Mouse (Mus musculus): Measurements from ENCODE around the gene Cfi. TPM values are rescaled to one million over a fixed set of nuclear protein-coding genes. Genes with fewer than 3 reads are reported as not detected.

Cfi gene
- 0.50 TPM for polyA plus RNA-seq (2014; fragmentation: Illumina TruSeq; extraction: RNeasy Lipid Tissue Mini Kit (QIAGEN cat#74804); ENCODE audit: low read depth, low replicate concordance)

DNA sequence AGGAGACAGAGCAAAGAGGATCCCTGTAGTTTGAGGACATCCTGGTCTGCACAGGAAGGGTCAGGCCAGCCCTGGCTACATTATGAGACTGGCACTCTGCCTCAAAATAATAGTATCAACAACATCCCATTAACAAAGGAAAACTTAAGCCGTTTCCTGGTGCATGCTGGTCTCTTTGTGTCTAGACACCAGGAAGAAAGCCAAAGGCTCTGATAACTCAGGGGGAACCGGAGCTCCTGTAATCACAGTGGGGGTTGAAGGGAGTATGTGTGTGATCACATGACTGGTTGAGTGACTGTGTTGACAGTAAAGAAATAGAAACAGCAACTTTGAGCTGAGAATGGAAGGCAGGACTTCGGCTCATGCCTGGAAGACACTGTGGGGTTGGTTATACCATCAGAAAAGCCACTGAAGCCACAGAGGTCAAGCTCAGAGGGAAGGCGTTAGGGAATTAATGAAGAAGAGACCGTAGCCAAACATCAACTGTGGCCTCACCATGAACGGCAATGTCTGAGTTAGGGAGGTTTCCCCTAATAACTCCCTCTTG, at the start of gene Cfi:
TSS of gene Cfi (plus strand) at position 497 of the 547 bp plus-strand sequence.

DNA sequence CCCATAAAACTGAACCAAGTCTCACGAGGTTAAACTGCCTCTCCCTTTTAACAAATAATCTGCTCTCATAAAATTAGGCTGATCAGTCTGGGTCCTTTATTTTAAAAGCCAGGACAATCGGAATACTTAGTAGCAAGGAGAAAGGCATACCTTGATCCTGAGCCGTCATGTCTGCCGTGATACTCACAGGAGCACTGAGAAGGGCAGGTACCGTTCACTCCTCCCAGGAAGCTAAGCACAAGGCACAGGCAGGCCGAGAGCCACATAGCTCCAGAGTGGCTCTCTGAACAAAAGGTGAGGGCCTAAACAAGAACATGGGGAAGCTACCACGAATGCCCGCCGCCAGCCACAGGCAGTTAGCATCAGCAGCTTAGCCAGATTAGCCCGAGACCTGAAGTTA, 31.9 kb upstream of the Cfi start, which contains the start of gene Lrit3:
TSS of gene Lrit3 (minus strand) at position 266 of the 400 bp plus-strand sequence.

DNA sequence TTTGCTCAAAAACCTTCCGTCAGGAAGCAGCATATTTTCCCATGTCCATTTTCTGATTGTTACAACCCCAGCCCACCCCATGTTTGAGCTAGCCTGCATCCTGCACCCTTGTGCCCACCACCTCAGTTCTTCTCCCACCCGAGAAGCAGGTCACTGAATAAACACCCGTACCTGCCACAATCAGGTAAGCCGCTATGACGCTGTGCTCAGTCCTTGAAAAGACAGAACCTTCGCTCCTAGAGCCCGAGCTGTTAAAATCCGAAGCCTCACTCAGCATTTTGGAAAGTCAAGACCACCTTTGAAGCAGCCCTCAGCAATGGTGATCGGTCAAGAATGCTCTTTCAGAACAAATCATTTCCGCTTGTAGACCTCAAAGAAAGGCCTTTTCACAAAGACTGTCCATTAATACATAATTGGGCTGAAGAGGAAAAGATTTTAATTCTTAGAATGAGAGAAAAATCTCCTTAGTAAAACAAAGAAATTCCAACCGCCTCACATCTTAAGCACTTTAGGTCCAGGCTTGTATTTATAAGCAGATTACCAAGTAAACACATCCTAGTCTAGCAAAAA, 13.4 kb upstream of the Cfi start, which contains the start of gene Rrh:
TSS of gene Rrh (minus strand) at position 382 of the 570 bp plus-strand sequence.

DNA sequence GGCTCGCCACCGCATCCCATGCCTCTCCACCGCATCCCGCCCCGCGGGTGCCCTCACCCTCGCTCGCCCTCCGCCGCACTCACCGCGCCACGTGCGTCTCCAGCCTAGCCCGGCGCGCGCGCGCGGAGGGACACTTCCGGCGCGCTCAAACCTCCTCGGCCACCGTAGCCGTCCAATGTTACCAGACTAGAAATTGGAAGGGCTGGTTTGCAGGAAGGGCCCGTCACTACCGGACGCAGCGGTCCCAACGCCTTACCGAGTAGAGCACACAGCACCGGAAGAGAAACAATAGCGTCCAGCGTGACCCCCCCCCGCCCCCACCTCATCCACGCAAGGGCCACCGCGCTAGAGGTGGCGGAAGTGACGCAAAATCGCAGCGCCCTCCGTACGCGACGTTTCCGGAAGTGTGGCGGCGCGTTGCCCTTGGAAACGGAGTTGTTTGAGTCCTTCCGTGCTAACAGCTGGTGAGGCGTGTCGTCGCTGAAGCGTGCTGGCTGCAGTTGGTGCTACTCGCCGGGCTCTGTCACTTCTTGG, 4.6 kb upstream of the Cfi start, which contains the start of gene Gar1:
TSS of gene Gar1 (minus strand) at position 362 of the 534 bp plus-strand sequence.

DNA sequence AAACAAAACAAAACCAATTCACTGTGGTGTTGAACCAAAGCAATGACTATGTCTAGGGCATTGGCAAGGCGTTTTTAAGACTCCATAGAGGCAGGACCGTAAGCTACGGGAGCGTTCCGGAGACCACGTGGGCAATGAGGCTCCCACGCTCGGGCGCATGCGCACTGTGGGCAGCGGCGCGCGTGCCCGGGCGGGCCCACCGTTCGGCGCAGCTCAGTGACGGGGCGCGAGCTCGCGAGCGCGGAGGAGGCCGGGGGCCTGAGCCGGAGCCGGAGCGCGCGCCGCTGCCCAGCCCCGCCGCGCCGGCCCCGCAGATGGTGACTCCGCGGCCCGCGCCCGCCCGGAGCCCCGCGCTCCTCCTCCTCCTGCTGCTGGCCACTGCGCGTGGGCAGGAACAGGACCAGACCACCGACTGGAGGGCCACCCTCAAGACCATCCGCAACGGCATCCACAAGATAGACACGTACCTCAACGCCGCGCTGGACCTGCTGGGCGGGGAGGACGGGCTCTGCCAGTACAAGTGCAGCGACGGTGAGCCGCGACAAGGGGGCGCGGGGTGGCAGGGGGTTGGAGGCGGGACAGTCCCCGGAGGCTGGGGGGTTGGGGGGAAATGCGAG, 42.8 kb downstream of the Cfi start, which contains the start of gene Pla2g12a:
TSS of gene Pla2g12a (plus strand) at position 202 of the 617 bp plus-strand sequence.

DNA sequence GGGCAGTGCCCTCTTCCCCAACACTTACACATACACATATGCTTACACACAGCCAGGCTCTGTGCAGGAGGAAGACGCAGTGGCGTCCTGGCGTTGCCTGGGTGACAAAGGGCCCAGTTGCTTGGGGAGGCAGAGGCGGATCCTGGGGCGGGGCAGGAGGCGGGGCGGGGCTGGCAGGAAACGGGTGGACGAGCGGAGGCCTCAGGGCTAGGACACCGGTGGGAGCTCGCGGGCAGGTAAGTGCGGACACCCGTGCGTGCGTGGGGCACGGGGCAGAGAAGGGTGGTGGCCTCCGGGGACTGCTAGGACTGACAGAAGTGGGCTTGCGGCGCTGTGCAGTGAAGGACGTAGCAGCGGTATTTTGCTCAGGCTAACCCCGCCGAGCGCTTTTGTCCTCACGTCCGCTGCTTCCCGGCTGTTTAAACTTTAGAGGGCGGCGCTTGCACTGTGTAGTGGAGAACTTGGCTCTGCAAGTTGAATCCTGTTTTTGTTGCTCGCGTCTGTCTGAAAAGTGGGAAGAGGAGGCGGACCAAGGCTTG, 65.7 kb downstream of the Cfi start, which contains the start of gene Casp6:
TSS of gene Casp6 (plus strand) at position 155 of the 539 bp plus-strand sequence.

Other genes starting within 250 kb of the Cfi start
- gene Egf, start 80.6 kb upstream of the Cfi start, polyA plus RNA-seq (2014; fragmentation: Illumina TruSeq; extraction: RNeasy Lipid Tissue Mini Kit (QIAGEN cat#74804); ENCODE audit: low read depth, low replicate concordance) = 7.9 TPM
- gene Lrit3, start 31.9 kb upstream of the Cfi start, polyA plus RNA-seq (2014; fragmentation: Illumina TruSeq; extraction: RNeasy Lipid Tissue Mini Kit (QIAGEN cat#74804); ENCODE audit: low read depth, low replicate concordance) = not detected
- gene Rrh, start 13.3 kb upstream of the Cfi start, polyA plus RNA-seq (2014; fragmentation: Illumina TruSeq; extraction: RNeasy Lipid Tissue Mini Kit (QIAGEN cat#74804); ENCODE audit: low read depth, low replicate concordance) = not detected
- gene Gar1, start 4.5 kb upstream of the Cfi start, polyA plus RNA-seq (2014; fragmentation: Illumina TruSeq; extraction: RNeasy Lipid Tissue Mini Kit (QIAGEN cat#74804); ENCODE audit: low read depth, low replicate concordance) = 20.3 TPM
- gene Pla2g12a, start 42.7 kb downstream of the Cfi start, polyA plus RNA-seq (2014; fragmentation: Illumina TruSeq; extraction: RNeasy Lipid Tissue Mini Kit (QIAGEN cat#74804); ENCODE audit: low read depth, low replicate concordance) = 65.2 TPM
- gene Casp6, start 65.5 kb downstream of the Cfi start, polyA plus RNA-seq (2014; fragmentation: Illumina TruSeq; extraction: RNeasy Lipid Tissue Mini Kit (QIAGEN cat#74804); ENCODE audit: low read depth, low replicate concordance) = 14.2 TPM
- gene Mcub, start 134.3 kb downstream of the Cfi start, polyA plus RNA-seq (2014; fragmentation: Illumina TruSeq; extraction: RNeasy Lipid Tissue Mini Kit (QIAGEN cat#74804); ENCODE audit: low read depth, low replicate concordance) = 4.5 TPM
- 34.0 TPM for gene Sec24b, start 225.7 kb downstream of the Cfi start, polyA plus RNA-seq (2014; fragmentation: Illumina TruSeq; extraction: RNeasy Lipid Tissue Mini Kit (QIAGEN cat#74804); ENCODE audit: low read depth, low replicate concordance)

Measured in heart, adult 10 weeks (tissue).